Mouse (Mus musculus): ENCODE results near the gene Pipox.

DNA sequence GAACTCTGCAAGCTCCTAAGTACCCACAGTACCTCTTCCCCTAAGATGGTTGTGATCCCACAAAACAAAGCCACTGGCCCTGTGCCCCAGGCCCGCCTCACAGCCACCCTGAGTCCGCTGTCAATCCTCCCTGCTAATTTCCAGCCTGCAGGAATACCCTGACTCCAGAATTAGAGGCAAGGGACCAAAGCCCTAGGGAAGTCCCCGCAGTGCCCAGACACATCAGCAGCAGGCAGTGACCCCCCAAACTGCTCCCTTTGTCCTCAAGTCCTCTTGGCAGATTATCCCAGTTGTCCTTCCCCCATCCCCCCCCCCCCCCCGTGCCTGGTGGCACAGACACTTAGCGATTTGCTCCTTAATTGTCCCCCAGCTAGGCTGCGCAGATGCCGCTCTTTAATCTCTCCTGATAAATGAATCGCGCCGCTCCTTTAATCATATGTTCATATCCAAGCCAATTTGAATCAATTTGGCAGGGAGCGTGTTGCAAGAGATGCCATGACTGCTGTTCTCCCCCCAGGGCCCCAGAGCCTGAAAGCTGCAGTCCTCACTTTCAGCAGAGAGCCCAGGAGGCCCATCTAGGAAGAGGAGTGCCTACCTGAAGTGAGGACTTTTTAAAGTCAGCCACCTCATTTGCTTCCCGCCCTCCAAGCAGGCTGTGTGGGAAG, 26.3 kb downstream of the Pipox start:
- TF ChIP-seq CTCF (IDR thresholded peaks at IDR 0.05; ENCODE audit: low read depth) = no peak
- no peak for TF ChIP-seq EP300 (IDR thresholded peaks at IDR 0.05; ENCODE audit: low read depth)
